In the genomic region with DNA sequence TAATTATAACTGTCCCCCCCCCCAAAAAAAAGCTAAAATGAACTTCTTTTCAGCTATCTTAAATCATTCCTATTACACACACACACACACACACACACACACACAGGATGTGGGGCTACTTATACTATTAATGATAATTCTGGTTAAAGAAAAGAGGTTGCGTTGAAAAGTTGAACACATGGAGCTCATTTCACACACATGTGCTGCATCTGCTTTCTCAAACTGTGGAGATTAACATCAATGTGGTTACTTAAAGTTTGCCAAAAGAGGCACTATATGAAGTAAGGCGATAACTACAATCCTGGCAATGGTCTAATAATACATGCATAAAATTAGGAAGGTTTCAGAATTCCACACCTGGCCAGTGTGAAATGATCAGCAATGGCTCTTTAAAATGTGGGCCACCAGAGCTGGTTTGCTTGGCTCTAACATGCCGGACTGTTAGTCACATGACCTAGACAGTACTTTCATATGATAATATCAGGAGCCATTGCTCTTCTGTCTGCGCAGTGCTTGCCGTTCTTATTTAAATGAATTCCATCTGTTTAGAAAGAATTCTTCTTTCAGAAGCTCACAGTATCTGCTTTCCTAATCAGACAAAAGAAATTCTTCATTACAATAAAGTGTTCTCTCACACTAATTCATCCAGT, we compare ENCODE assay signal across 25 mouse cellular contexts.
A peak's percentile ranks its signal among the peaks of the same experiment; 100 is the strongest.
DNase-seq lines count a peak whose midpoint lies in the region; ATAC-seq and TF ChIP-seq lines count a peak whose summit lies in the region.
"Had no signal": no experiment of that assay in that cellular context is flagged by ENCODE, and none has a peak within 500 bp of the region (broad histone marks: within the 10 kb centered on the region; RNA-seq: fewer than 3 reads in every experiment).

No protein-coding gene starts in this region.

- no peaks in the 10 kb centered on the region for H3K9me3 ChIP-seq in hindbrain, embryonic 12.5 days (replicated peaks)
- H3K9me3 ChIP-seq in hindbrain, postnatal 0 days (ENCODE audit: low read length) = no peaks in the 10 kb centered on the region
- H3K9me3 ChIP-seq in forebrain, embryonic 14.5 days (replicated peaks; ENCODE audit: control insufficient read depth, low read length) = no peaks in the 10 kb centered on the region
- H3K9me3 ChIP-seq: heart, embryonic 15.5 days; megakaryocyte, embryonic 14.5 days had no signal

- peak; percentile 78 for ATAC-seq in hindbrain, embryonic 12.5 days (ENCODE audit: low FRiP score)
- ATAC-seq in hindbrain, postnatal 0 days = no peak
- ATAC-seq in forebrain, embryonic 14.5 days = peak; percentile 82
- ATAC-seq: activated CD4-positive, CD25-positive, alpha-beta regulatory T cell, adult 4 months; liver, postnatal 0 days had no signal

- no peak overlapping the region for H3K4me2 ChIP-seq in hindbrain, embryonic 12.5 days (replicated peaks)
- no peak overlapping the region for H3K4me2 ChIP-seq in hindbrain, postnatal 0 days (ENCODE audit: low read depth, low read length)
- H3K4me2 ChIP-seq in forebrain, embryonic 14.5 days (ENCODE audit: low read length) = no peak overlapping the region
- H3K4me2 ChIP-seq: heart, embryonic 15.5 days had no signal

- no peak overlapping the region for H3K27ac ChIP-seq in hindbrain, embryonic 12.5 days
- no peak overlapping the region for H3K27ac ChIP-seq in hindbrain, postnatal 0 days
- H3K27ac ChIP-seq in forebrain, embryonic 14.5 days (ENCODE audit: low read depth, low read length) = no peak overlapping the region
- no peak overlapping the region for H3K27ac ChIP-seq in cerebellum, adult 2 months (ENCODE audit: insufficient read depth, low read length)
- H3K27ac ChIP-seq: heart, embryonic 15.5 days had no signal

- no peak for TF ChIP-seq POLR2A in cerebellum, adult 2 months (IDR thresholded peaks at IDR 0.05; ENCODE audit: borderline replicate concordance, insufficient read depth, low read length)

- H3K4me3 ChIP-seq in hindbrain, embryonic 12.5 days = no peak overlapping the region
- H3K4me3 ChIP-seq in hindbrain, postnatal 0 days (ENCODE audit: low read length) = no peak overlapping the region
- H3K4me3 ChIP-seq in forebrain, embryonic 14.5 days (ENCODE audit: low read depth, low read length) = no peak overlapping the region
- no peak overlapping the region for H3K4me3 ChIP-seq in cerebellum, adult 2 months (replicated peaks; ENCODE audit: insufficient read depth, low read depth, low read length)
- H3K4me3 ChIP-seq: heart, embryonic 15.5 days; megakaryocyte, embryonic 14.5 days; myocyte had no signal

- WGBS in hindbrain, embryonic 12.5 days = 47% methylated on average over 5 of the region's 5 CpGs
- 51% methylated on average over 5 of the region's 5 CpGs for WGBS in hindbrain, postnatal 0 days
- 39% methylated on average over 5 of the region's 5 CpGs for WGBS in forebrain, embryonic 14.5 days
- WGBS in cerebellum, adult 2 months = 65% methylated on average over 5 of the region's 5 CpGs

- H3K27me3 ChIP-seq in hindbrain, embryonic 12.5 days = no peaks in the 10 kb centered on the region
- no peaks in the 10 kb centered on the region for H3K27me3 ChIP-seq in hindbrain, postnatal 0 days (ENCODE audit: insufficient read depth, low read length)
- no peaks in the 10 kb centered on the region for H3K27me3 ChIP-seq in forebrain, embryonic 14.5 days (replicated peaks; ENCODE audit: control insufficient read depth, insufficient read depth, low read length)
- no peaks in the 10 kb centered on the region for H3K27me3 ChIP-seq in cerebellum, adult 2 months (ENCODE audit: control insufficient read depth, insufficient read depth, low read length)
- H3K27me3 ChIP-seq: heart, embryonic 15.5 days; megakaryocyte, embryonic 14.5 days had no signal

- H3K4me1 ChIP-seq in hindbrain, embryonic 12.5 days = peaks cover 14% of the 10 kb centered on the region
- H3K4me1 ChIP-seq in hindbrain, postnatal 0 days (ENCODE audit: insufficient read depth, low read length) = no peaks in the 10 kb centered on the region
- peaks cover 5% of the 10 kb centered on the region; the same call in 1 of the 2 replicates for H3K4me1 ChIP-seq in forebrain, embryonic 14.5 days (ENCODE audit: control insufficient read depth, insufficient read depth, low read length)
- no peaks in the 10 kb centered on the region for H3K4me1 ChIP-seq in cerebellum, adult 2 months (ENCODE audit: control insufficient read depth, insufficient read depth, low read length)
- H3K4me1 ChIP-seq: heart, embryonic 15.5 days had no signal

- no peaks in the 10 kb centered on the region for H3K36me3 ChIP-seq in hindbrain, embryonic 12.5 days
- no peaks in the 10 kb centered on the region for H3K36me3 ChIP-seq in hindbrain, postnatal 0 days (ENCODE audit: insufficient read depth, low read length)
- no peaks in the 10 kb centered on the region for H3K36me3 ChIP-seq in forebrain, embryonic 14.5 days (ENCODE audit: control insufficient read depth, insufficient read depth, low read length)
- H3K36me3 ChIP-seq: heart, embryonic 15.5 days had no signal

- DNase-seq in hindbrain, postnatal 0 days (ENCODE audit: low spot score) = no peak
- peak; percentile 87 for DNase-seq in ES-CJ7 (ENCODE audit: low read depth, low spot score)
- DNase-seq in WW6 (ENCODE audit: low read depth, low spot score) = peak; percentile 18
- DNase-seq in forebrain, embryonic 14.5 days (ENCODE audit: low spot score) = peak; percentile 66
- no peak for DNase-seq in cerebellum, postnatal 14 days
- no peak for DNase-seq in lung, adult 18-20 months
- no peak for DNase-seq in cerebellum, adult 2 months
- DNase-seq: adrenal gland, postnatal 14 days; B cell, adult 2 months; cerebellum, adult 18-20 months; gastrocnemius, postnatal 36 days; heart, postnatal 4 days; kidney, adult 18-20 months; kidney, postnatal 10 days; layer of hippocampus, postnatal 36 days; liver, postnatal 0 days; lung, postnatal 14 days; right cerebral cortex, postnatal 14 days; spleen, adult 18-20 months; thymus, postnatal 25 days had no signal

- no peak overlapping the region for H3K9ac ChIP-seq in hindbrain, embryonic 12.5 days
- H3K9ac ChIP-seq in hindbrain, postnatal 0 days (replicated peaks; ENCODE audit: low read length) = no peak overlapping the region
- H3K9ac ChIP-seq in forebrain, embryonic 14.5 days (ENCODE audit: low read length) = no peak overlapping the region
- H3K9ac ChIP-seq: heart, embryonic 15.5 days; liver, postnatal 0 days had no signal

- TF ChIP-seq CTCF in hindbrain, postnatal 0 days (IDR thresholded peaks at IDR 0.05; ENCODE audit: low read depth) = no peak
- TF ChIP-seq CTCF in cerebellum, adult 2 months (IDR thresholded peaks at IDR 0.05; ENCODE audit: borderline replicate concordance, insufficient read depth, low read depth, low read length) = no peak

Comparison
In these comparisons a context has a peak if more than half of its experiments do, and no peak if none do; other contexts are left out.
1. DNase-seq: peak in ES-CJ7 (single experiment), WW6 (single experiment) and forebrain, embryonic 14.5 days (single experiment); none in hindbrain, postnatal 0 days (single experiment), cerebellum, postnatal 14 days (0 of 2), lung, adult 18-20 months (0 of 2) and cerebellum, adult 2 months (0 of 2).